Mouse (Mus musculus): Measurements from ENCODE around the gene Wsb2. TPM values are rescaled to one million over a fixed set of nuclear protein-coding genes. Genes with fewer than 3 reads are reported as not detected.
A peak's percentile ranks its signal among the peaks of the same experiment; 100 is the strongest.
"Not testable (repeated sequence)": the region's sequence is repeated elsewhere in the genome, so short reads cannot be mapped to it uniquely, and the experiment has no call there.

Gene Wsb2
- total and polyA plus RNA-seq, 2 experiments from 2014 or later = 83.2 to 139 TPM

DNA sequence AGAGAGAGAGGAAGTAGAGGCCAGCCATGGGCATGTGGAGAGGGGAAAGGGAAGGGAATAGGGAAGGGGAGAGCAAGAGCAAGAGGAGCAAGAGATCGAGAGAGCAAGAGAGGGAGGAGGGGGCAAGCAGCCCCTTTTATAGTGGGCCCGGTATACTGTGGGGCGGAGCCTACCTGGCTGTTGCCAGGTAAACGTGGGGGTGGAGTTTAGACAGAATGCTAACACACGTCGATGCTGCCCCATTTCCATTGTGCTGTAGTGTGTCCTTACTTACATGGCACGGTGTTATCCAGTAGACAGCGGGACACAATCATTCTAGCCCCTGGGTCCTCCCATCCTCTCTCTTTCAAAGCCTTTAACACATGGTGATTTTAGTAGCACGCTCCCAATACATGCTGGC is 42.2 kb downstream of the Wsb2 start:
- Histone ChIP-seq H3K27me3 (ENCODE audit: control insufficient read depth, insufficient read depth, low read length) (no peaks in the 10 kb centered on the region), H3K4me1 (ENCODE audit: control insufficient read depth, insufficient read depth) (no peaks in the 10 kb centered on the region), H3K4me2 (ENCODE audit: low read depth, low read length) (no peak overlapping the region), H3K9ac (replicated peaks; ENCODE audit: low read depth, low read length) (no peak overlapping the region), H3K36me3 (replicated peaks; ENCODE audit: control insufficient read depth, insufficient read depth, low read length) (no peaks in the 10 kb centered on the region), H3K27ac (ENCODE audit: low read depth) (no peak overlapping the region), H3K9me3 (replicated peaks; ENCODE audit: control insufficient read depth, low read length) (no peaks in the 10 kb centered on the region), H3K4me3 (ENCODE audit: low read depth, low read length) (no peak overlapping the region)
- DNase-seq (ENCODE audit: low spot score) (no peak), ATAC-seq (ENCODE audit: insufficient read depth, low read depth) (no peak)
- WGBS = 69% methylated on average over 9 of the region's 9 CpGs
- no peak for TF ChIP-seq EP300 (IDR thresholded peaks at IDR 0.05; ENCODE audit: low read depth)
- no peak for TF ChIP-seq CTCF (IDR thresholded peaks at IDR 0.05; ENCODE audit: low read depth)

- no peak overlapping the region for H3K9ac ChIP-seq (replicated peaks; ENCODE audit: low read depth, low read length)
- H3K36me3 ChIP-seq (replicated peaks; ENCODE audit: control insufficient read depth, insufficient read depth, low read length) = no peaks in the 10 kb centered on the region
- TF ChIP-seq CTCF (IDR thresholded peaks at IDR 0.05; ENCODE audit: low read depth) (no peak), EP300 (IDR thresholded peaks at IDR 0.05; ENCODE audit: low read depth) (no peak)
- 84% methylated on average over 8 of the region's 8 CpGs for WGBS
- H3K4me2 ChIP-seq (ENCODE audit: low read depth, low read length) = no peak overlapping the region
- H3K27me3 ChIP-seq (ENCODE audit: control insufficient read depth, insufficient read depth, low read length) = no peaks in the 10 kb centered on the region
- ATAC-seq (ENCODE audit: insufficient read depth, low read depth) = no peak
- H3K4me1 ChIP-seq (ENCODE audit: control insufficient read depth, insufficient read depth) = no peaks in the 10 kb centered on the region
- no peak overlapping the region for H3K27ac ChIP-seq (ENCODE audit: low read depth)
- H3K9me3 ChIP-seq (replicated peaks; ENCODE audit: control insufficient read depth, low read length) = no peaks in the 10 kb centered on the region
- no peak for DNase-seq (ENCODE audit: low spot score)
- no peak overlapping the region for H3K4me3 ChIP-seq (ENCODE audit: low read depth, low read length)
These were observed 46.5 kb downstream of the Wsb2 start for GRCm38 (mm10) chr5:117403609-117404008.

DNA sequence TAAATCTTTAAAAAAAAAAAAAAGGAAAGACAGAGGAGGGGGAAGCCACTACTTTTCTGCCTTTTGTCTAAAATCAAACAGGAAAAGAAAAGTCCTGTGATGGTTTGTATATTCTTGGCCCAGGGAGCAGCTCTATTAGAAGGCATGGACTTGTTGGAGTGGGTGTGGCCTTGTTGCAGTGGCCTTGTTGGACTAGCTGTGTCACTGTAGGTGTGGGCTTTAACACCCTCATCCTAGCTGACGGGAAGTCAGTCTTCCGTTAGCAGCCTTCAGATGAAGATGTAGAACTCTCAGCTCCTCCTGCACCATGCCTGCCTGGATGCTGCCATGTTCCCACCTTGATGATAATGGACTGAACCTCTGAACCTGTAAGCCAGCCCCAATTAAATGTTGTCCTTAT is 47.6 kb downstream of the Wsb2 start:
- not testable (repeated sequence) for ATAC-seq (ENCODE audit: insufficient read depth, low read depth); H3K27me3 ChIP-seq (ENCODE audit: control insufficient read depth, insufficient read depth, low read length); H3K27ac ChIP-seq (ENCODE audit: low read depth); H3K9me3 ChIP-seq (replicated peaks; ENCODE audit: control insufficient read depth, low read length); H3K9ac ChIP-seq (replicated peaks; ENCODE audit: low read depth, low read length); H3K4me2 ChIP-seq (ENCODE audit: low read depth, low read length); H3K4me3 ChIP-seq (ENCODE audit: low read depth, low read length); DNase-seq (ENCODE audit: low spot score); H3K36me3 ChIP-seq (replicated peaks; ENCODE audit: control insufficient read depth, insufficient read depth, low read length); H3K4me1 ChIP-seq (ENCODE audit: control insufficient read depth, insufficient read depth)
- WGBS = 80% methylated on average over 2 of the region's 2 CpGs

DNA sequence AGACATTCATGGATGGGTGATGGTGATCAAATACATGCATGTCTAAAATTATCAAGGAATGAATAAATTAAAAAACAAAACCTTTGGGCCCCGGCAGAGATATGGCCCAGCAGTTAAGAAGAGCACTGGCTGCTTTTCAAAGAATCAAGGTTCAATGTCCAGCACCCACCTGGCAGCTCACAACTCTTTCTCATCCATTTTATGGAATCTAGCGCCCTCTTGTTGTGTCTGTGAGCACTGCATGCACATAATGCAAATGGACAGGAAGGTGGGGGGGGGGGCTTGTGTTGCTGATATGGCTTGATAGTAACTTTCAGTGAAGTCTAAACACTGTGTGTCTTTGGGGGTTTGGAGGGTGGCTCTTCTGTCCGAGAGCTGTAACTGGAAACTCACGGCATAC is 51.1 kb downstream of the Wsb2 start:
- no peaks in the 10 kb centered on the region for H3K36me3 ChIP-seq (replicated peaks; ENCODE audit: control insufficient read depth, insufficient read depth, low read length)
- H3K4me1 ChIP-seq (ENCODE audit: control insufficient read depth, insufficient read depth) = no peaks in the 10 kb centered on the region
- peak; percentile 37 for TF ChIP-seq CTCF (IDR thresholded peaks at IDR 0.05; ENCODE audit: low read depth)
- TF ChIP-seq EP300 (IDR thresholded peaks at IDR 0.05; ENCODE audit: low read depth) = no peak
- no peak for DNase-seq (ENCODE audit: low spot score)
- no peaks in the 10 kb centered on the region for H3K9me3 ChIP-seq (replicated peaks; ENCODE audit: control insufficient read depth, low read length)
- ATAC-seq (ENCODE audit: insufficient read depth, low read depth) = no peak
- H3K27ac ChIP-seq (ENCODE audit: low read depth) = no peak overlapping the region
- peaks cover 15% of the 10 kb centered on the region for H3K27me3 ChIP-seq (ENCODE audit: control insufficient read depth, insufficient read depth, low read length)
- WGBS = 65% methylated on average over 4 of the region's 4 CpGs
- H3K4me3 ChIP-seq (ENCODE audit: low read depth, low read length) = no peak overlapping the region
- no peak overlapping the region for H3K9ac ChIP-seq (replicated peaks; ENCODE audit: low read depth, low read length)
- H3K4me2 ChIP-seq (ENCODE audit: low read depth, low read length) = no peak overlapping the region

DNA sequence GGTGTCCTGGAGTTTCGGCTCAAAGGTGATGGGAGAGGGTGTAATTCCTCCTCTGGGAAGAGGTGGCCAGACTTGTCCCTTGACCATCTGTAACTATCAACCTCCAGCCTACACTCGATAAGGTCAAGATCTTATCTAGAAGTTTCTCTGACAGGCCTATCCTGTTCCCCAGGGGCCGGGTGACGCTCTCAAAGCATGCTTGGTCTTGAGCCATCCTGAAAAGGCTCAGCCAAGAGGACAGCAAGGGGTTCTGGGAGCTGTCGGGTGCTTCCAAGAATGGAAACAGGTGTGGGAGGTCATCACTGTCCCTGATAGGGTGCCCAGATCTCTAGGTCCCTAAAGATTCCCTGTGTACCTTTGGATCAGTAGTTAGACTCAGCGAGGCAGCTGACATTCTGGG is 52.3 kb downstream of the Wsb2 start:
- 37% methylated on average over 6 of the region's 6 CpGs for WGBS
- no peak for ATAC-seq (ENCODE audit: insufficient read depth, low read depth)
- no peak for TF ChIP-seq EP300 (IDR thresholded peaks at IDR 0.05; ENCODE audit: low read depth)
- TF ChIP-seq CTCF (IDR thresholded peaks at IDR 0.05; ENCODE audit: low read depth) = no peak
- Histone ChIP-seq H3K36me3 (replicated peaks; ENCODE audit: control insufficient read depth, insufficient read depth, low read length) (no peaks in the 10 kb centered on the region), H3K27ac (ENCODE audit: low read depth) (no peak overlapping the region), H3K27me3 (ENCODE audit: control insufficient read depth, insufficient read depth, low read length) (peaks cover 27% of the 10 kb centered on the region), H3K9me3 (replicated peaks; ENCODE audit: control insufficient read depth, low read length) (no peaks in the 10 kb centered on the region), H3K4me3 (ENCODE audit: low read depth, low read length) (no peak overlapping the region), H3K4me1 (ENCODE audit: control insufficient read depth, insufficient read depth) (no peaks in the 10 kb centered on the region; the same call in 1 of the 2 replicates), H3K4me2 (ENCODE audit: low read depth, low read length) (no peak overlapping the region), H3K9ac (replicated peaks; ENCODE audit: low read depth, low read length) (no peak overlapping the region)
- no peak for DNase-seq (ENCODE audit: low spot score)
